Mouse (Mus musculus) stomach, adult 2 months (tissue): Measurements from ENCODE around the gene Klf16. TPM values are rescaled to one million over a fixed set of nuclear protein-coding genes. Genes with fewer than 3 reads are reported as not detected.

Source experiments
- polyA plus RNA-seq: library from polyadenylated mRNA; depleted of rRNA; stranded (reverse); fragments of >200 nt; gene quantifications from 2 replicates; pipeline ENCODE4 v1.2.3, GENCODE M21; 2012; rRNA removed

Klf16 gene
- 17.2 and 26.0 TPM in 2 replicates for polyA plus RNA-seq

DNA sequence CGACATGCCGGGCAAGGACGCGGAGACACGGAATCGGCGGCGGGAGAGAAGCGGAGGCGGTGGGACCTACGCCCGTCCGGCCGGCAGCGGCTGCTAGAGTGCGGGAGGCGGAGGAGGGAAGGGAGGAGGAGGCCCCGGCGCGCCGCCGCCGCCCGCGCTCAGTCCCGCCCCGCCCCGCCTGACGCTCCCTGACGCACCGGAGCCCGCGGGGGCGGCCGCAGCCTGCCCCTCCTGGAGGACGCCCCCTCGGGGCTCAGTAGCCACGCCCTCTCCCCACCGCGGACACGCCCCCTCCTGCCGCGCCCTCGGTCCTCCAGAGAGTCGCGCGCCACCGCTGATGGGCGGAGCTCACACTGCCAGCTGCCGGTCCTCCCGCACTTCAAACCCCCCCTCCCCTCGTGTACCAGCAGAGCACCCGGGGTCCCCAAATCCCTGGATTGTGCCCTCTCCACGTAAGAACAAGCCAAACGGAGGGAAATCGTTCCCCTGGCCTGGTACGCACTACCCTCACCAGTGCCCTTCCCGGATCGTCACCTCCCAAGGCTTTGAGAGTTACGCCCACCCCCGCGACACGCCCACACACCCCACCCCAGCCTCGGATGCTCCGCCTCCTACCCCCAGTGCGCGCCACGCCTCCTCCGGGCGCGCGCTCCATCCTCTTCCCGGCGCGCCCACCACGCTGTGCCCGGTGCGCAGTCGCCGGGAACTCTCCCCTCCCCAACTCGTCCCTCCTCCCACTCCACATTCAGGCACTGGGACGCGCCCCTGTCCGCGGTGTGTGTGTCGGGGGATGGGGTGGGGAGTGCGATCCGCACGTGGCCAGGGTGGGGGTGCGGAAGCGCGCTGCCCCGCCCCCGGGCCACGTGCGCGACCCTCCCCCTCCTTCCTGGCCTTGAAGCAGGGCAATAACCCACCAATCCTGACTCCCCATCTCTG lies at the start of gene Klf16:
Klf16 (minus strand) TSS at position 127 of the 936 bp plus-strand sequence.

GRCm38 (mm10) chr10:80622661-80623456 lies 45.7 kb upstream of the Klf16 start, which contains the start of gene Csnk1g2:
Gene Csnk1g2, plus strand, starts transcription at chr10:80622838.

DNA sequence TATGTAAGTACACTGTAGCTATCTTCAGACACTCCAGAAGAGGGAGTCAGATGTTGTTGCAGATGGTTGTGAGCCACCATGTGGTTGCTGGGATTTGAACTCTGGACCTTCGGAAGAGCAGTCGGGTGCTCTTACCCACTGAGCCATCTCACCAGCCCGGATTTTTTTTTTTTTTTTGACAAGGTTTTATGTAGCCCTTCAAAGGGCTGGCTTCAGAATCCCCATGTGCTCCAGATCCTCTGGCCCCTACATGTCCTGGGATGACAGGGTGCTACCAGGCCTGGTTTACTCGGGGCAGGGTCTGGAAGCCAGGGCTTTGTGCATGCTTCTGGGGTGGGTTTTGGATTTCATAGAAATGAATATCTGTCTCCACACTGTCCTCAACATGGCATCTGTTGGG lies 28.6 kb upstream of the Klf16 start, which contains the start of gene Gm49322:
Gm49322 (plus strand) TSS at position 301 of the 400 bp plus-strand sequence.

DNA sequence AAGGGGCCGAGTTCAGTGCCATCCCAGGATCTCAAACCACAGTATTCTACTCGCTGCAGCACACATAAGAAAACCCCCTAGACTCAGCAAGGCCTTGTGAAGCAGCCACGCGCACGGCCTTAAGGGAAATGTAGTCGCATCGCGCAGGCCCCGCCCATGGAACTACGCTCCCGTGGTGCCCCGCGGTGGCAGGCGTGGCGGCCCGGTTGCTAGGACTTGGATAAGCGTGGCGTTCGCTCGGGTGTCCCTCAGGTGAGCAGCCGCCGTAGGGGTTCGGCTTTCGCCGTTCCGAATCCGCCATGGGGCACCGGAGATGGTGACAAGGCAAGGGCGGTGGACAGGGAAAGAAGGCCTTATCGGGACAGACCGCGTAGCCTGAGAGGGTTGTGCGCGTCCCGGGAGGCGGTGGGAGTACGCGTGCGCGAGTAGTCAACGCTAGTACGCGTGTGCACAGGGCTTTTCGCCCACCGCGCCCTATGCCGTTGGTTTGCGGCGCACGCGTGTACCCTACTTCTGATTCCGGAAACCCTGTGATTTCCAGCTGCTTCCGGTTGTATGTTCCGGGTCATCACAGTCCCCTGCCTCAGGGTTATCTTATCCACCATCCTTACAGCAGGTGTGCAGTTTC lies 25.7 kb upstream of the Klf16 start, which contains the start of the genes Scamp4 and Adat3:
Scamp4 (plus strand) TSS at position 175 of the 628 bp plus-strand sequence.
Adat3 (plus strand) TSS at position 183 of the 628 bp plus-strand sequence.

DNA sequence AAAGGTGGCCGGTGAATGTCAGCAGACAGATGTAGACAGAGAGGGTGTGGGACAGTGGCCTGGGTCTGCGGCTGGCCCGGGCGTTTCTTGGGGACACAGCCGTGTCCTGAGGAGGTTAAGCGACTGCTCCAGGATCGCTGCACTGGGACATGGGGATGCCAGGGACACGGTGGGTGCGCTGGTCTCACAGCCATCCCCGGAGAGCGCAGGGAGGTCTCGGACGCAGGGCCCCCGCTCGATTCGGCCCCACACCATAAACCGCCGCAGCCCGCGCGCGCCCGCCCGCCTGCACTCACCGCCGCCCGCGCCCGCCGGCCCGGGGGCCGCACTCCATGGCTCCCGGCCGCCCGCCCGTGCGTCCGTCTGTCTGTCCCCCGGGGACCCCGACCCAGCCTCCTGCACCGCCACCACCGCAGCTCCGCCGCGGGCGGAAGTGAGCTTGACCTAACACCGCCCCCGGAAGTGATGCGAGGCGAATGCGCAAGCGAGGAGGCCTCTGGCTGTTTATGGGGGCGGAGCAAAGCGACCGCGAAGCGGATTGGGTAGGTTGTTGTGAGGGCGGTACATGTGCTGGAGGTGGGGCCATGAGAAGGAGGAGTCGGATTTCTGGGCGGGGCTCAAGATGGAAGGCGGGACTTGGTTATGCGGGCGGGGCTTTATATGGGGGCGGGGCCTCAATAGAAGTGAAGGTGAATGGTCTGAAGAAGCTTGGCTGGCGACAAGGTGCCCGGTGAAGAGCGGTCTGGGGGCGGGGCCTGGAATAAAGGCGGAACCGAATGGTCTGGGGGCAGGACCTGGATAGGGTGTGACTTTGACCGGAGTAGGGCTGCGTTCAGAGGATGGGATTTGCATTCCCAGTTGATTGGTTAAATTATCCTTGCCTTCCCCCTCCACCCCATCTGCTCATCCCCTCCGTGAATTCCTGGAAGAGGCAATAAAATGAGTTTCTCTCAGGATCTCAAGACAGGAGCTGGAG lies 13.0 kb upstream of the Klf16 start, which contains the start of gene Abhd17a:
Abhd17a (minus strand) TSS at position 463 of the 976 bp plus-strand sequence.

DNA sequence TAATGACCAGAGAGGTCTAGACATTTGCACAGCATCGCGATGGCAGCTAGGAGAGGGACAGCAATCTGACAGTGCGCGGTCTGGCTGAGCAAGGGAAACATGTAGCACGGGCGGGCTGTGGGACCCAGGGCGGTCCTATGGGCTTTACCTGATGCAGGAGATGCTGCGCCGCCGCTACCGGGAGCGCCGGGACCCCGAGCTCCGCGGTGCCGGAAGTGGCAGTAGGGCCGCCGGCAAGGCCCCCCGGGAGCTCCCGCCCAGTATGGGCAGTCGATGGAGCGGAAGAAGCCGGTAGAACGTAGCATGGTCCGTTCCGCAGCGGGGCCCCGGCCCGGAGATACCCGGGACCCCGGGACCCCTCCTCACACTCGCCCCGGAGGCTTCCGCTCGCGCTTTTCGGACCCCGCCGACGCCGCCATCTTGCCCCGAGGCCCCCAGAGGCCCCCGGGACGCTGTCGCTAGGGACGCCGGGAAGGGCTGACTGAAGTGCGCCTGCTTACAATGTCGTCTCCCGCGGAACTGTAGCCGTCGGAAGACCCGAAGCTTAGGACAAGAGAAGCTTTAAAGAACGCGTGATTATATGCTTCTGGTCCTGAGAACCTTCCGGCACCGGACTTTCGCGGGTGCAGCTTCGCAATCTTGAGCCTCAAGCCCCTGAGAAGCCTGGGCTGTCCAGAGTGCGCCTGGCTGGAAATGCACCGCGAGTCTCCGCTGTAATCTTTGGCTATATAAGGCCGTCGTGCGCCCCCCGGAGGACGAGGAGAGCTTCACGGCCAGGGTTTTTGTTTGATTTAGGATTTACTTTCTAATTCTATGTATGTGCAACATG lies 15.8 kb downstream of the Klf16 start, which contains the start of gene Rexo1:
Rexo1 (minus strand) TSS at position 445 of the 829 bp plus-strand sequence.

DNA sequence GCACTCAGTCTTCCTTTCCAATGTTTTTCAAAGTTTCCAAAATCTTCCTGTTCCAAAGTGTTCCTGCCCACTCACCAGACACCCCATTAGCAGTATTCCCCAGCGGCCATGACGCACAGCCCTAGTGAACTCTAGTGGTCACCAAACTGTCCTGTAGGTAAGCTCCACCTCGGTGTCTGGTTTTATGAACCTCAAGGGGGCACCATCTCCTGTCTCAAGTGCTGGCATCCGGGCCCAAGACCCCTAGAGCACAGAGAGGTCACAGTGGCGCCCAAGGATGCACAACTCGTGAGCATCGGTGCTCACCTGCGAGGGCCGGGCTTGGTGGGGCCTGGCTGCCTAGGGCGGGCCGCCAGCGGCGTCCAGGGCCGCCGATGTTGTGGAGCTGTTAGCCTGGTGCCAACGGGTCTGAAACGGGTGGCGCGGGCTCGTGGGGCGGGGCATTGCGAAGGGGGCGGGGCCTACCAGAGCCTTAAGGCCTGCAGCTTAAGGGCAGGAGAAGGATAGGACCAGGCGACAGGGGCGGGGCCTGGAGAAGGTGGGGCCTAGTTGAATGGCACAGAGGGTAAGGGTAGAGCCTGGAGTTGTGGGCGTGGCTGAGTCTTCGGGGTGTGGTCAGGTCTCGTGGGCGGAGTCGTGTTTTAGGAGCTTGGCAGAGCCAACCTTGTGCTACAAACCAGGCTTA lies 38.3 kb downstream of the Klf16 start, which contains the start of gene Atp8b3:
Atp8b3 (minus strand) TSS at position 415 of the 685 bp plus-strand sequence.

Other genes starting within 250 kb of the Klf16 start
- gene Pcsk4, start 247.8 kb downstream of the Klf16 start, polyA plus RNA-seq = 5.0 and 5.9 TPM in 2 replicates
- gene Reep6, start 247.4 kb downstream of the Klf16 start, polyA plus RNA-seq = 5.4 and 6.8 TPM in 2 replicates
- 19.8 and 25.0 TPM in 2 replicates for gene Adamtsl5, start 228.9 kb downstream of the Klf16 start, polyA plus RNA-seq
- 0.57 and 0.63 TPM in 2 replicates for gene Plk5, start 220.9 kb downstream of the Klf16 start, polyA plus RNA-seq
- gene Mex3d, start 189.7 kb downstream of the Klf16 start, polyA plus RNA-seq = 11.5 and 24.4 TPM in 2 replicates
- 66.7 and 84.7 TPM in 2 replicates for gene Mbd3, start 177.8 kb downstream of the Klf16 start, polyA plus RNA-seq
- gene Uqcr11, start 170.5 kb downstream of the Klf16 start, polyA plus RNA-seq = 1,239 and 1,853 TPM in 2 replicates
- 34.4 and 36.4 TPM in 2 replicates for gene Tcf3, start 143.7 kb downstream of the Klf16 start, polyA plus RNA-seq
- 1.2 and 1.8 TPM in 2 replicates for gene Onecut3, start 82.5 kb downstream of the Klf16 start, polyA plus RNA-seq
- gene Atp8b3, start 38.2 kb downstream of the Klf16 start, polyA plus RNA-seq = not detected in 2 replicates
- gene Rexo1, start 15.8 kb downstream of the Klf16 start, polyA plus RNA-seq = 24.4 and 24.8 TPM in 2 replicates
- gene Abhd17a, start 13.0 kb upstream of the Klf16 start, polyA plus RNA-seq = 263 and 463 TPM in 2 replicates
- gene Scamp4, start 25.6 kb upstream of the Klf16 start, polyA plus RNA-seq = 91.7 and 103 TPM in 2 replicates
- 10.5 and 14.2 TPM in 2 replicates for gene Adat3, start 25.6 kb upstream of the Klf16 start, polyA plus RNA-seq
- 0.62 and 1.2 TPM in 2 replicates for gene Gm49322, start 28.7 kb upstream of the Klf16 start, polyA plus RNA-seq
- 114 and 151 TPM in 2 replicates for gene Csnk1g2, start 45.5 kb upstream of the Klf16 start, polyA plus RNA-seq
- 38.9 and 41.5 TPM in 2 replicates for gene Btbd2, start 79.8 kb upstream of the Klf16 start, polyA plus RNA-seq
- 165 and 210 TPM in 2 replicates for gene Mknk2, start 100.8 kb upstream of the Klf16 start, polyA plus RNA-seq
- gene Mob3a, start 124.7 kb upstream of the Klf16 start, polyA plus RNA-seq = 15.0 and 20.9 TPM in 2 replicates
- gene Izumo4, start 124.9 kb upstream of the Klf16 start, polyA plus RNA-seq = 30.1 and 36.5 TPM in 2 replicates
- 53.8 and 63.4 TPM in 2 replicates for gene Ap3d1, start 164.9 kb upstream of the Klf16 start, polyA plus RNA-seq
- gene Dot1l, start 177.9 kb upstream of the Klf16 start, polyA plus RNA-seq = 20.4 and 21.6 TPM in 2 replicates
- gene Sf3a2, start 220.9 kb upstream of the Klf16 start, polyA plus RNA-seq = 28.3 and 33.0 TPM in 2 replicates
- gene Plekhj1, start 221.3 kb upstream of the Klf16 start, polyA plus RNA-seq = 26.0 and 33.2 TPM in 2 replicates
- gene Amh, start 227.9 kb upstream of the Klf16 start, polyA plus RNA-seq = 11.5 and 23.8 TPM in 2 replicates
- gene Jsrp1, start 236.2 kb upstream of the Klf16 start, polyA plus RNA-seq = 2.5 and 3.3 TPM in 2 replicates
- 614 and 821 TPM in 2 replicates for gene Oaz1, start 249.3 kb upstream of the Klf16 start, polyA plus RNA-seq